Mouse (Mus musculus): ENCODE results near the gene Heatr5a. TPM values are rescaled to one million over a fixed set of nuclear protein-coding genes. Genes with fewer than 3 reads are reported as not detected.

The Heatr5a gene
- total RNA-seq, 2 experiments from 2014 or later = 28.3 to 31.0 TPM

- no peak for DNase-seq (ENCODE audit: low spot score in 2 of 2)
These were observed 84.8 kb downstream of the Heatr5a start for GRCm38 (mm10) chr12:51886369-51886768.

- DNase-seq (ENCODE audit: low spot score in 2 of 2) = no peak
These were observed 86.3 kb downstream of the Heatr5a start for GRCm38 (mm10) chr12:51884801-51885200.

GRCm38 (mm10) chr12:51883297-51883805 is 87.8 kb downstream of the Heatr5a start:
- DNase-seq (ENCODE audit: low spot score in 2 of 2) = no peak

- DNase-seq (ENCODE audit: low spot score in 2 of 2) = peak; percentile 53 to 83
These were observed 88.4 kb downstream of the Heatr5a start for GRCm38 (mm10) chr12:51882606-51883296.

GRCm38 (mm10) chr12:51881775-51882174 is 89.3 kb downstream of the Heatr5a start:
- no peak for DNase-seq (ENCODE audit: low spot score in 2 of 2)

GRCm38 (mm10) chr12:51871446-51872144 is 99.5 kb downstream of the Heatr5a start:
- no peak for DNase-seq (ENCODE audit: low spot score in 2 of 2)

GRCm38 (mm10) chr12:51869511-51869910 is 101.6 kb downstream of the Heatr5a start:
- DNase-seq (ENCODE audit: low spot score in 2 of 2) = no peak

GRCm38 (mm10) chr12:51867076-51867475 is 104.0 kb downstream of the Heatr5a start:
- no peak for DNase-seq (ENCODE audit: low spot score in 2 of 2)

GRCm38 (mm10) chr12:51866226-51866910 is 104.8 kb downstream of the Heatr5a start:
- peak in 1 of 2 experiments; percentile 28 for DNase-seq (ENCODE audit: low spot score in 2 of 2)

GRCm38 (mm10) chr12:51865790-51866179 is 105.3 kb downstream of the Heatr5a start:
- no peak for DNase-seq (ENCODE audit: low spot score in 2 of 2)

- DNase-seq (ENCODE audit: low spot score in 2 of 2) = no peak
These were observed 105.9 kb downstream of the Heatr5a start for GRCm38 (mm10) chr12:51865061-51865789.

GRCm38 (mm10) chr12:51863116-51864002 is 107.8 kb downstream of the Heatr5a start:
- no peak for DNase-seq (ENCODE audit: low spot score in 2 of 2)

GRCm38 (mm10) chr12:51858134-51859028 is 112.7 kb downstream of the Heatr5a start:
- DNase-seq (ENCODE audit: low spot score in 2 of 2) = no peak

- DNase-seq (ENCODE audit: low spot score in 2 of 2) = no peak
These were observed 114.3 kb downstream of the Heatr5a start for GRCm38 (mm10) chr12:51856768-51857295.

- DNase-seq (ENCODE audit: low spot score in 2 of 2) = no peak
These were observed 115.2 kb downstream of the Heatr5a start for GRCm38 (mm10) chr12:51855872-51856271.

GRCm38 (mm10) chr12:51855453-51855852 is 115.7 kb downstream of the Heatr5a start:
- DNase-seq (ENCODE audit: low spot score in 2 of 2) = no peak

- DNase-seq (ENCODE audit: low spot score in 2 of 2) = no peak
These were observed 119.5 kb downstream of the Heatr5a start for GRCm38 (mm10) chr12:51851617-51852016.

- DNase-seq (ENCODE audit: low spot score in 2 of 2) = no peak
These were observed 120.0 kb downstream of the Heatr5a start for GRCm38 (mm10) chr12:51851155-51851554.

GRCm38 (mm10) chr12:51850339-51850738 is 120.8 kb downstream of the Heatr5a start:
- DNase-seq (ENCODE audit: low spot score in 2 of 2) = no peak
